Comparison of ENCODE assay signal across 8 mouse cellular contexts in the genomic region with DNA sequence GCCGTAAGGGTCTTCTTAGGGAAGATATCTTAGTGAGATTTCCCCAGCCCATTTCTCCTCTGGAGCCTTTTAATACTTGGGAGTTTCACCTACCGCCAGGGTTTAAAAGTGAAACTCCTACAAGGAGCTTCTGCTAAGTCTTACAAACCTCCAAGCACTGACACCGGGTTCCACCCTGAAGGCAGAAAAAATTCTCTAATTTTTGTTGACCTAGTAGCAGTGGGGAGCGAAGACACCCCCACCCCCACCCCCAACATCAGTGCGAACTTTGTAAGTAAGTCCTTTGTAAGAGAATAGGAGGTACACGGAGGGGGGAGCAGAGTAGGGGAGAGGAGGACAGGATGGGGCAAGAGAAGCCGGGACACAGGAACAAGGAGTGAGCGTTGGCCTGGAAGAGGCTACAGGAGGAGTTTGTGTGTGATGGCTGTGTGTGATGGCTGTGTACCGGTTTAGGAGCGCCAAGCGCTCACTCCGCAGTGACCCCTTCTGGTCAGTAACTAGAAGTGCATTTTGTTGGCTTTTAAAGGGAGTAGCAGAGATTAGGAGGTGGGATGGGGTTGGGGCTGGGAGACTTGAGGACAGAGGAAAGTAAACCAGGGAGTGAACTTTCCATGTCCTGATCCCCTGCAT. TPM values are rescaled to one million over a fixed set of nuclear protein-coding genes. Genes with fewer than 3 reads are reported as not detected.
DNase-seq lines count a peak whose midpoint lies in the region; ATAC-seq and TF ChIP-seq lines count a peak whose summit lies in the region.

No protein-coding gene starts in this region.

- no peaks in the 10 kb centered on the region for H3K9me3 ChIP-seq in liver, embryonic 11.5 days (ENCODE audit: control insufficient read depth, low read length)
- no peaks in the 10 kb centered on the region for H3K9me3 ChIP-seq in embryonic facial prominence, embryonic 12.5 days
- H3K9me3 ChIP-seq in hindbrain, embryonic 14.5 days (ENCODE audit: control insufficient read depth, low read length) = no peaks in the 10 kb centered on the region
- H3K9me3 ChIP-seq in midbrain, embryonic 13.5 days = no peaks in the 10 kb centered on the region

- 5% methylated on average over 12 of the region's 12 CpGs for WGBS in liver, adult 2 months
- WGBS in liver, embryonic 11.5 days = 3% methylated on average over 12 of the region's 12 CpGs
- WGBS in embryonic facial prominence, embryonic 12.5 days = under 1% methylated on average over 12 of the region's 12 CpGs
- WGBS in hindbrain, embryonic 14.5 days = 2% methylated on average over 12 of the region's 12 CpGs
- WGBS in midbrain, embryonic 13.5 days = 0% methylated on average over 12 of the region's 12 CpGs

- DNase-seq in liver, adult 2 months (ENCODE audit: extremely low read depth, low read depth, low spot score) = no peak
- DNase-seq in liver, embryonic 11.5 days (ENCODE audit: low spot score) = no peak
- peak; percentile 5 for DNase-seq in c-Kit-positive CD71-positive TER-119-negative erythroid progenitor cells, embryonic 14.5 days (ENCODE audit: low read depth)
- DNase-seq in hindbrain, embryonic 14.5 days (ENCODE audit: low spot score) = peak; percentile 85
- DNase-seq in gastrocnemius, postnatal 14 days = no peak

- H3K9ac ChIP-seq in liver, adult 2 months (ENCODE audit: low read depth, low read length) = no peak overlapping the region
- no peak overlapping the region for H3K9ac ChIP-seq in liver, embryonic 11.5 days (ENCODE audit: low read depth, low read length)
- no peak overlapping the region for H3K9ac ChIP-seq in embryonic facial prominence, embryonic 12.5 days
- H3K9ac ChIP-seq in hindbrain, embryonic 14.5 days = 0 out of 2 replicates have a peak overlapping the region, but pooled peaks have one; percentile 74
- peak overlapping the region; percentile 86; the same call in 1 of the 2 replicates for H3K9ac ChIP-seq in midbrain, embryonic 13.5 days (replicated peaks)

- no peak for TF ChIP-seq POLR2A in liver, adult 2 months (IDR thresholded peaks at IDR 0.05; ENCODE audit: extremely low read depth, insufficient read depth, low read length)

- no peak overlapping the region for H3K27ac ChIP-seq in liver, adult 2 months (replicated peaks; ENCODE audit: insufficient read depth, low read depth, low read length)
- H3K27ac ChIP-seq in liver, embryonic 11.5 days (ENCODE audit: low read depth, low read length) = no peak overlapping the region
- no peak overlapping the region for H3K27ac ChIP-seq in embryonic facial prominence, embryonic 12.5 days
- H3K27ac ChIP-seq in hindbrain, embryonic 14.5 days = peak overlapping the region; percentile 97
- peak overlapping the region; percentile 95 for H3K27ac ChIP-seq in midbrain, embryonic 13.5 days

- H3K36me3 ChIP-seq in liver, adult 2 months (ENCODE audit: control insufficient read depth, insufficient read depth, low read length) = no peaks in the 10 kb centered on the region
- H3K36me3 ChIP-seq in liver, embryonic 11.5 days (ENCODE audit: control insufficient read depth, insufficient read depth, low read length) = no peaks in the 10 kb centered on the region
- no peaks in the 10 kb centered on the region for H3K36me3 ChIP-seq in embryonic facial prominence, embryonic 12.5 days
- H3K36me3 ChIP-seq in hindbrain, embryonic 14.5 days (replicated peaks; ENCODE audit: control insufficient read depth, insufficient read depth) = no peaks in the 10 kb centered on the region
- no peaks in the 10 kb centered on the region for H3K36me3 ChIP-seq in midbrain, embryonic 13.5 days

- no peak overlapping the region for H3K4me2 ChIP-seq in liver, embryonic 11.5 days
- H3K4me2 ChIP-seq in embryonic facial prominence, embryonic 12.5 days (replicated peaks) = peak overlapping the region; percentile 48; the same call in 1 of the 2 replicates
- peak overlapping the region; percentile 91 for H3K4me2 ChIP-seq in hindbrain, embryonic 14.5 days (replicated peaks)
- peak overlapping the region; percentile 86 for H3K4me2 ChIP-seq in midbrain, embryonic 13.5 days (replicated peaks)

- no peaks in the 10 kb centered on the region for H3K79me2 ChIP-seq in liver, adult 2 months (ENCODE audit: control insufficient read depth, insufficient read depth, low read length)

- no peak overlapping the region for H3K4me3 ChIP-seq in liver, adult 2 months (ENCODE audit: insufficient read depth, low read depth, low read length)
- no peak overlapping the region for H3K4me3 ChIP-seq in liver, embryonic 11.5 days (ENCODE audit: low read depth, low read length)
- H3K4me3 ChIP-seq in embryonic facial prominence, embryonic 12.5 days = peak overlapping the region; percentile 32; the same call in 1 of the 2 replicates
- H3K4me3 ChIP-seq in hindbrain, embryonic 14.5 days (replicated peaks; ENCODE audit: low read length) = peak overlapping the region; percentile 71
- H3K4me3 ChIP-seq in midbrain, embryonic 13.5 days (replicated peaks) = peak overlapping the region; percentile 79

- TF ChIP-seq CTCF in liver, adult 2 months (IDR thresholded peaks at IDR 0.05; ENCODE audit: low read depth, low read length) = peak; percentile 67

- no peak for ATAC-seq in liver, embryonic 11.5 days (replicated peaks; ENCODE audit: low FRiP score)
- ATAC-seq in embryonic facial prominence, embryonic 12.5 days (ENCODE audit: insufficient number of reproducible peaks, insufficient read depth, low FRiP score, low TSS enrichment) = no peak
- peak; percentile 29; the same call in 1 of the 2 replicates for ATAC-seq in hindbrain, embryonic 14.5 days (ENCODE audit: low FRiP score)
- ATAC-seq in midbrain, embryonic 13.5 days = peak; percentile 73
- no peak for ATAC-seq in erythroid progenitor cell, adult 5-6 weeks (replicated peaks; ENCODE audit: low FRiP score, poor library complexity, severe bottlenecking)

- no peaks in the 10 kb centered on the region for H3K4me1 ChIP-seq in liver, adult 2 months (ENCODE audit: control insufficient read depth, insufficient read depth, low read length)
- H3K4me1 ChIP-seq in liver, embryonic 11.5 days (replicated peaks; ENCODE audit: control insufficient read depth, insufficient read depth, low read length) = 0 out of 2 replicates have a peak, but pooled peaks cover 2% of the 10 kb centered on the region
- H3K4me1 ChIP-seq in embryonic facial prominence, embryonic 12.5 days = peaks cover 12% of the 10 kb centered on the region; the same call in 1 of the 2 replicates
- H3K4me1 ChIP-seq in hindbrain, embryonic 14.5 days (replicated peaks; ENCODE audit: control insufficient read depth, insufficient read depth, low read length) = peaks cover 23% of the 10 kb centered on the region
- peaks cover 48% of the 10 kb centered on the region for H3K4me1 ChIP-seq in midbrain, embryonic 13.5 days (replicated peaks)

- H3K27me3 ChIP-seq in liver, adult 2 months (ENCODE audit: control insufficient read depth, insufficient read depth, low read length) = peaks cover 9% of the 10 kb centered on the region; the same call in 1 of the 2 replicates
- H3K27me3 ChIP-seq in liver, embryonic 11.5 days (replicated peaks; ENCODE audit: control insufficient read depth, insufficient read depth, low read length) = peaks cover 30% of the 10 kb centered on the region
- H3K27me3 ChIP-seq in embryonic facial prominence, embryonic 12.5 days = peaks cover 46% of the 10 kb centered on the region
- H3K27me3 ChIP-seq in hindbrain, embryonic 14.5 days (ENCODE audit: control insufficient read depth, insufficient read depth, low read length) = no peaks in the 10 kb centered on the region
- H3K27me3 ChIP-seq in midbrain, embryonic 13.5 days = 0 out of 2 replicates have a peak, but pooled peaks cover 2% of the 10 kb centered on the region

- intact Hi-C loops in gastrocnemius, postnatal 14 days (cut with DNase I; ENCODE audit: low total_unique reads) = loop anchor here (5.0 kb wide), 1 partner anchor 361 kb away; no protein-coding TSS in a partner anchor

RNA-seq across cellular contexts. Expression of a gene that starts 1.3 kb away (rescaled TPM):
- total RNA-seq in liver, adult 2 months (2014; rRNA removed) = 0.92 and 1.8 TPM in 2 replicates
- 1.3 and 1.9 TPM in 2 replicates for polyA plus RNA-seq in liver, adult 2 months (2012; rRNA removed)
- polyA plus RNA-seq in liver, embryonic 11.5 days (2014; fragmentation: Nextera tagmentation; extraction: Ambion mirVana) = 0.11 and 0.19 TPM in 2 replicates
- polyA plus RNA-seq in embryonic facial prominence, embryonic 12.5 days (2016; fragmentation: Nextera tagmentation; extraction: Ambion mirVana) = 2.4 and 3.2 TPM in 2 replicates
- 18.0 and 19.2 TPM in 2 replicates for polyA plus RNA-seq in hindbrain, embryonic 14.5 days (2014; fragmentation: Nextera tagmentation; extraction: Ambion mirVana)
- polyA plus RNA-seq in midbrain, embryonic 13.5 days (2015; fragmentation: Nextera tagmentation; extraction: Ambion mirVana) = 21.7 and 22.5 TPM in 2 replicates
- total RNA-seq in gastrocnemius, postnatal 14 days (2021) = under 1 TPM; 0.08 to 0.09 TPM
- not detected in 2 replicates for total RNA-seq in erythroid progenitor cell, adult 5-6 weeks (2015; ENCODE audit: low replicate concordance)
- total RNA-seq in erythroid progenitor cell, adult 5-6 weeks (2017; ENCODE audit: low replicate concordance) = not detected in 2 replicates

Comparison
In these comparisons a context has a peak if more than half of its experiments do, and no peak if none do; other contexts are left out.
1. DNase-seq: peak in c-Kit-positive CD71-positive TER-119-negative erythroid progenitor cells, embryonic 14.5 days (single experiment) and hindbrain, embryonic 14.5 days (single experiment); none in liver, adult 2 months (single experiment), liver, embryonic 11.5 days (single experiment) and gastrocnemius, postnatal 14 days (single experiment).
2. H3K27ac ChIP-seq: peak in hindbrain, embryonic 14.5 days (single experiment) and midbrain, embryonic 13.5 days (single experiment); none in liver, adult 2 months (single experiment), liver, embryonic 11.5 days (single experiment) and embryonic facial prominence, embryonic 12.5 days (single experiment).
3. H3K4me3 ChIP-seq: peak in embryonic facial prominence, embryonic 12.5 days (single experiment), hindbrain, embryonic 14.5 days (single experiment) and midbrain, embryonic 13.5 days (single experiment); none in liver, adult 2 months (single experiment) and liver, embryonic 11.5 days (single experiment).
4. H3K9ac ChIP-seq: peak in hindbrain, embryonic 14.5 days (single experiment) and midbrain, embryonic 13.5 days (single experiment); none in liver, adult 2 months (single experiment), liver, embryonic 11.5 days (single experiment) and embryonic facial prominence, embryonic 12.5 days (single experiment).
5. ATAC-seq: peak in hindbrain, embryonic 14.5 days (single experiment) and midbrain, embryonic 13.5 days (single experiment); none in liver, embryonic 11.5 days (single experiment), embryonic facial prominence, embryonic 12.5 days (single experiment) and erythroid progenitor cell, adult 5-6 weeks (single experiment).